Mouse (Mus musculus) lung, adult 2 months (tissue): ENCODE measurements around the gene Ilkap. TPM values are rescaled to one million over a fixed set of nuclear protein-coding genes. Genes with fewer than 3 reads are reported as not detected.
A peak's percentile ranks its signal among the peaks of the same experiment; 100 is the strongest.

Source experiments
- DNase-seq: peaks from one replicate; pipeline ENCODE4 v3.0.0; 2022
- H3K4me1 ChIP-seq: fragments of 200-500 bp; 2 replicates; pipeline ENCODE4 v1.6.1; 2011; ENCODE audit warnings: low read length; ENCODE audit not compliant: control insufficient read depth, insufficient read depth
- H3K4me3 ChIP-seq: fragments of 200-500 bp; replicated peaks from 2 replicates; pipeline ENCODE3; 2011; ENCODE audit warnings: low read depth, mild to moderate bottlenecking, control low read depth, low read length; ENCODE audit errors: extremely low read depth
- CTCF ChIP-seq: fragments of 200-500 bp; IDR thresholded peaks from 2 replicates; pipeline ENCODE4 v1.5.1; 2011; ENCODE audit warnings: mild to moderate bottlenecking, low read length, control low read depth; ENCODE audit not compliant: insufficient read depth
- POLR2A ChIP-seq: fragments of 200-500 bp; IDR thresholded peaks from 2 replicates; pipeline ENCODE4 v1.6.1; 2011; ENCODE audit warnings: low read depth, mild to moderate bottlenecking, control low read depth, low read length, borderline replicate concordance; ENCODE audit errors: extremely low read depth
- WGBS: fragments of 180-500 bp; shearing (Covaris S2); methylation state at CpG from one replicate; pipeline ENCODE4 v1.1.7; 2018; 5-methylcytosine and 5-hydroxymethylcytosine counted together
- polyA plus RNA-seq: library from polyadenylated mRNA; depleted of rRNA; stranded (reverse); fragments of >200 nt; gene quantifications from 2 replicates; pipeline ENCODE4 v1.2.3, GENCODE M21; 2012

The Ilkap gene
- polyA plus RNA-seq, 1 experiment: 57.4 TPM

- 20% methylated on average over 6 of the region's 6 CpGs for WGBS
- TF ChIP-seq CTCF (no peak), POLR2A (no peak)
- H3K4me3 ChIP-seq: no peak overlapping the region
- DNase-seq: peak; percentile 83
- peaks cover 23% of the 10 kb centered on the region for H3K4me1 ChIP-seq
Observed at GRCm38 (mm10) chr1:91436380-91437082, 37.9 kb upstream of the Ilkap start.

DNA sequence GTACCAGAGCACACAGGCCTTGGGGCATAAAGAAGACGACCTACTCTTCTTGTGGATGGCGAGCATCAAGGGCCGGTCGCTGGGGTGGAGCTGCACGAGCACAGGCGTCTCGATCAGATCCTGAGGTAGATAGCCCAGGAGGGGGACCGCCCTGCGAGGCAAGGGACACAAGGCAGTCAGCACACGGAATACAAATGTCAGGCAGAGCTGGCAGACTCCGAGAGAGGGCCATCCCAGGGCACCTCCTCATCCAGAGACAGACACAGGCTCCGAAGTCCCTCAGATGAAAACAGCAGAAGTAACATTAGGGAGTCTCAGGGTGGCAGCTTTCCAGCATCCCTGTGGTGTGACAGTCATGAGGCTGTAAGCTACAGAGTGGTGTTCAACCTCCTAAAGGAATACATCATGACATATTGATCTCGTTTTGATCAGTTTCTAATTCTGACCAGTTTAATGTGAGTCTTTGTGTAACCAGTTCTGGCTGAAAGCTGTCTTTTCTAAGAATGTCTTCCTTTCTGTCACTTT is 37.1 kb upstream of the Ilkap start:
- Histone ChIP-seq H3K4me3 (no peak overlapping the region), H3K4me1 (peaks cover 23% of the 10 kb centered on the region)
- WGBS: 68% methylated on average over 13 of the region's 13 CpGs
- DNase-seq: no peak
- TF ChIP-seq CTCF (no peak), POLR2A (no peak)

DNA sequence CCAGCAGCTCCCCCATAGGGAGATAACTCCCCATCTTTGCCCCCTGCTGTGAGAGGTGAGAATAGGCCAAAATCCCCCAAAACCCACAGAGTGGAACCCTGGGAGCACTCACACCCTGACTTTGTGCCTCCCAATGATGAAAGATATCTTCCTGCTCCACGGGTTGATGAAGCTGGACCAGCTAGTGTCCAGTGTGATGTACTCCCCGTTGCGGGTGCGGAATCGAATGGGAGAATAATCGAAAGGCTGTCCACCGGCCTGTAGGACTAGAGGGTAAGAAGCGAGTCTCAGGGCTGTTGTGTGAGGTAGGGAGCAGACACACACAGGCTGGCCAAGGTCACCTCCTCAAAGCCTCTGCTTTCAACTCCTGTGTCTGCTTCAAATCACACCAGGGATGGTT is 36.3 kb upstream of the Ilkap start:
- Histone ChIP-seq H3K4me3 (no peak overlapping the region), H3K4me1 (peaks cover 23% of the 10 kb centered on the region)
- DNase-seq: no peak
- TF ChIP-seq CTCF (no peak), POLR2A (no peak)
- WGBS: 94% methylated on average over 8 of the region's 8 CpGs

- TF ChIP-seq CTCF (no peak), POLR2A (no peak)
- 64% methylated on average over 7 of the region's 7 CpGs for WGBS
- Histone ChIP-seq H3K4me1 (peaks cover 5% of the 10 kb centered on the region), H3K4me3 (no peak overlapping the region)
- DNase-seq: no peak
Observed at GRCm38 (mm10) chr1:91430761-91431160, 32.1 kb upstream of the Ilkap start.

- Histone ChIP-seq H3K4me3 (no peak overlapping the region), H3K4me1 (no peaks in the 10 kb centered on the region)
- DNase-seq: no peak
- no peak for TF ChIP-seq POLR2A
- no peak for TF ChIP-seq CTCF
- 95% methylated on average over 10 of the region's 10 CpGs for WGBS
Observed at GRCm38 (mm10) chr1:91429212-91429611, 30.6 kb upstream of the Ilkap start.

- WGBS: 20% methylated on average over 4 of the region's 4 CpGs
- Histone ChIP-seq H3K4me3 (no peak overlapping the region), H3K4me1 (no peaks in the 10 kb centered on the region)
- DNase-seq: peak; percentile 85
- TF ChIP-seq CTCF (peak; percentile 88), POLR2A (no peak)
Observed at GRCm38 (mm10) chr1:91428614-91429013, 30.0 kb upstream of the Ilkap start.

DNA sequence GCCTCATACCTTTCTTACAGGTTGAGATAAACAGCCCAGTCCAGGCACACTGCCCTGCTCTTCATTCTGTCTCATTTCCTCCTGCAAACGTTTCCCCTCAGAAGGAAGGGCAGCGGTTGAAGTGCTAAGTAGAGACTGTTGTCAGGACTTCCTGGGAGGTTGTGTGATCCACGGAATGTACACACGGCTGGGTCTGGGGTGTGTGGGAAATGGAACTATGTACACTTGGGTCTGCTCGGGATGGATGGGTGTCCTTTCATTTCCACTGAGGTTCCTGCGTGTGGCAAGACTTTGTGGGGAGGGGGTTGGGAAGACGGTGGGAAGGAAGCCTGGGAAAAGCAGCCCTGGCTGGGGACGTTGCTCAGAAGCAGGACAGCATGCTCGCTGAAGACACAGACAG is 27.8 kb upstream of the Ilkap start:
- 55% methylated on average over 9 of the region's 9 CpGs for WGBS
- DNase-seq: no peak
- TF ChIP-seq CTCF (no peak), POLR2A (no peak)
- Histone ChIP-seq H3K4me3 (no peak overlapping the region), H3K4me1 (no peaks in the 10 kb centered on the region)

DNA sequence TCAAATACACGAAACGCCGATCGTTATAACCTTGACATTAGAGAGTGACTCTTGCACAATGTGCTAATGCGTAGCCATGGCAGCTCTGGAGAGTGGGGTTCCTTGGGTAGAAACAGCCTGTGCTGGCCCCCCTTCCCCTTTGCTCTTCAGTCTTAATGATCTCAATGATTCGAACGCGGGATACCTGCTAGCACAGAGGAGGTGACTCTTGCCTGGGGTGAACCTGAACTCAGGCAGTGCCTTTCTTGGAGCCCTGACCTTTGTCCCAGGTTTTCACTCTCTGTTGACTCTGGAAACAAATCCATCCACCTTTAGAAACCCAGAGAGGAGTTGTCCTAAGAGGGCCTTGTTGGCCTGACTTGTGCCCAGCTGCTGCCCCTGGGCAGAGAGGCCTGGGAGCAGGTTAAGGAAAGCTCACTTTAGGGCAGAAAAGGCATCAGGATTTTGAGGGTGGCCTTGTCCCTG is 22.0 kb upstream of the Ilkap start:
- 85% methylated on average over 8 of the region's 8 CpGs for WGBS
- no peak for TF ChIP-seq POLR2A
- TF ChIP-seq CTCF: no peak
- no peak for DNase-seq

DNA sequence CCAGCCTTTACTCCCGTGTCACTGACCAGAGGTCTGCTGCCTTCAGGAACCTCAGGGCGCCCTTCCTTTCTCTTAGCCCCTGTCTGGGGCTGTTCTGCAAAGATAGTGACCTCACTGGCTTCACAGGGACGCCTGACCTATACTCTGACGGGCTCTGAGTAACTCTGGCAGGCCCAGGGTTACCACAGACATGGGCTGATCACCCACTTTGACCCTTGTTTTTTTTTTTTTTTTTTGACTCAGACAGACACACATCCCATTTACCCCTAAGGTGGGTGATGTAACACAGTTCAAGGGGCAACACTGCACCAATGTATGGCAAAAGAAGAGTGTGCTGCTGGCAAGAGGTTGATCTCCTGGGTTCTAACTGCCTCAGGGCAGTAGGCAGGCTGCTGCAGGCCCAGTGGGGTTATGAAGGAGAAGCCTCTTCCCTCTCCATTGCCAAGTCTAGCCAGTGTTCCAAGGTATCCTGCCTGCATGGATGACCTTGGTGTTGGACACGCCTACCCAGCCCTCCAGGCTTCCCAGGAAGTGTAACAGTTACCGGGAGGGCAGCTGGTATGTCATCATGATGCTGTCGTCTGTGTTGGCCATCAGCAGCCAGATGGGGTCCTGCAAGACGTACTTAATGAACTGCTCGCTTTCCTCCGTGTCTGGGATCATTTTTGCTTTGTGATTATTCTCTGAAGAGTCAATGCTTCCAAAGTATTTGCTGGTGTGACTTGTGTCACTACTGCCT is 21.4 kb upstream of the Ilkap start:
- no peak overlapping the region for H3K4me3 ChIP-seq
- 73% methylated on average over 10 of the region's 10 CpGs for WGBS
- no peak for TF ChIP-seq CTCF
- no peak for TF ChIP-seq POLR2A
- no peak for DNase-seq
- H3K4me1 ChIP-seq: no peaks in the 10 kb centered on the region

More for the DNA sequence above, 22.0 kb upstream of the Ilkap start:
- Histone ChIP-seq H3K4me1 (no peaks in the 10 kb centered on the region), H3K4me3 (no peak overlapping the region)
